Mouse (Mus musculus) hindbrain, postnatal 0 days (tissue): Measurements from ENCODE around the gene Mcrip2. TPM values are rescaled to one million over a fixed set of nuclear protein-coding genes. Genes with fewer than 3 reads are reported as not detected.

ENCODE experiments used
- ATAC-seq: fragments of 200-750 bp; cut with Nextera tagmentation; 2 replicates; pipeline ENCODE4 v1.8.0; 2017; ENCODE audit warnings: mild to moderate bottlenecking, moderate TSS enrichment, moderate library complexity
- DNase-seq: peaks from one replicate; pipeline ENCODE4 v3.0.0-alpha.2; 2015; ENCODE audit warnings: low spot score
- H3K27ac ChIP-seq: fragments of 300-500 bp; sonication (generic); 2 replicates; pipeline ENCODE4 v1.5.1; 2014; ENCODE audit warnings: mild to moderate bottlenecking
- H3K27me3 ChIP-seq: fragments of 300-500 bp; sonication (generic); 2 replicates; pipeline ENCODE4 v1.6.1; 2014; ENCODE audit warnings: low read length, mixed read lengths; ENCODE audit not compliant: insufficient read depth
- H3K36me3 ChIP-seq: fragments of 300-500 bp; sonication (generic); 2 replicates; pipeline ENCODE4 v1.6.1; 2014; ENCODE audit warnings: low read length, mixed read lengths; ENCODE audit not compliant: insufficient read depth
- H3K4me1 ChIP-seq: fragments of 300-500 bp; sonication (generic); 2 replicates; pipeline ENCODE4 v1.6.1; 2014; ENCODE audit warnings: antibody characterized with exemption, low read length, mixed read lengths; ENCODE audit not compliant: insufficient read depth
- H3K4me2 ChIP-seq: fragments of 300-500 bp; sonication (generic); 2 replicates; pipeline ENCODE4 v1.6.1; 2014; ENCODE audit warnings: low read depth, mild to moderate bottlenecking, low read length, moderate library complexity, mixed read lengths
- H3K4me3 ChIP-seq: fragments of 300-500 bp; sonication (generic); 2 replicates; pipeline ENCODE4 v1.5.1; 2014; ENCODE audit warnings: low read length
- H3K9ac ChIP-seq: fragments of 300-500 bp; sonication (generic); replicated peaks from 2 replicates; pipeline ENCODE4 v1.6.1; 2014; ENCODE audit warnings: mild to moderate bottlenecking, low read length, moderate library complexity, mixed read lengths
- H3K9me3 ChIP-seq: fragments of 300-500 bp; sonication (generic); 2 replicates; pipeline ENCODE4 v1.6.1; 2016; ENCODE audit warnings: low read length, mixed read lengths
- CTCF ChIP-seq: IDR thresholded peaks from 2 replicates; pipeline ENCODE4 v1.5.1; 2016; ENCODE audit warnings: antibody characterized with exemption, control low read depth, low read depth
- WGBS: fragments of 180-500 bp; shearing (Covaris S2); extraction: QIAGEN DNeasy Blood & Tissue Kit; methylation state at CpG from one replicate; pipeline ENCODE4 v1.1.7; 2014; 5-methylcytosine and 5-hydroxymethylcytosine counted together
- polyA plus RNA-seq: library from polyadenylated mRNA; unstranded; fragments of >200 nt; fragmentation: Nextera tagmentation; extraction: Ambion mirVana; gene quantifications from 2 replicates; pipeline ENCODE4 v1.2.1, GENCODE M21; 2015
- total RNA-seq: library from RNA; depleted of rRNA; stranded (reverse); fragments of >200 nt; gene quantifications from 2 replicates; pipeline ENCODE4 v1.2.3, GENCODE M21; 2014

Gene Mcrip2
- total and polyA plus RNA-seq, 2 experiments from 2014 or later, result 32.1 to 54.7 TPM

GRCm38 (mm10) chr17:25867836-25868600 is 546 bp downstream of the Mcrip2 start:
- Histone ChIP-seq H3K4me2 (peak overlapping the region; percentile 89), H3K36me3 (peaks cover 5% of the 10 kb centered on the region; the same call in 1 of the 2 replicates), H3K27ac (peak overlapping the region; percentile 83), H3K4me3 (peak overlapping the region; percentile 84), H3K9ac (peak overlapping the region; percentile 77), H3K9me3 (no peaks in the 10 kb centered on the region), H3K4me1 (peaks cover 4% of the 10 kb centered on the region), H3K27me3 (no peaks in the 10 kb centered on the region)
- no peak for TF ChIP-seq CTCF
- DNase-seq (no peak), ATAC-seq (peak; percentile 59)
- WGBS, result 2% methylated on average over 40 of the region's 42 CpGs

GRCm38 (mm10) chr17:25867509-25867835 is 1.1 kb downstream of the Mcrip2 start:
- peaks cover 4% of the 10 kb centered on the region for H3K4me1 ChIP-seq
- H3K4me3 ChIP-seq, result peak overlapping the region; percentile 84
- no peaks in the 10 kb centered on the region for H3K27me3 ChIP-seq
- DNase-seq (no peak), ATAC-seq (no peak)
- peaks cover 5% of the 10 kb centered on the region; the same call in 1 of the 2 replicates for H3K36me3 ChIP-seq
- H3K4me2 ChIP-seq, result peak overlapping the region; percentile 89
- peak overlapping the region; percentile 77; the same call in 1 of the 2 replicates for H3K9ac ChIP-seq
- 19% methylated on average over 7 of the region's 7 CpGs for WGBS
- TF ChIP-seq CTCF, result no peak
- H3K9me3 ChIP-seq, result no peaks in the 10 kb centered on the region
- no peak overlapping the region for H3K27ac ChIP-seq

GRCm38 (mm10) chr17:25866172-25866571 is 2.4 kb downstream of the Mcrip2 start:
- no peak overlapping the region for H3K9ac ChIP-seq
- H3K4me3 ChIP-seq, result no peak overlapping the region
- peaks cover 9% of the 10 kb centered on the region for H3K4me1 ChIP-seq
- WGBS, result 94% methylated on average over 3 of the region's 3 CpGs
- no peak for DNase-seq
- no peaks in the 10 kb centered on the region for H3K9me3 ChIP-seq
- H3K4me2 ChIP-seq, result no peak overlapping the region
- ATAC-seq, result no peak
- no peak overlapping the region for H3K27ac ChIP-seq
- no peak for TF ChIP-seq CTCF
- H3K36me3 ChIP-seq, result peaks cover 5% of the 10 kb centered on the region; the same call in 1 of the 2 replicates
- H3K27me3 ChIP-seq, result no peaks in the 10 kb centered on the region

- WGBS, result 91% methylated on average over 11 of the region's 11 CpGs
- no peak for TF ChIP-seq CTCF
- Histone ChIP-seq H3K36me3 (peaks cover 5% of the 10 kb centered on the region; the same call in 1 of the 2 replicates), H3K4me2 (no peak overlapping the region), H3K27me3 (no peaks in the 10 kb centered on the region), H3K9me3 (no peaks in the 10 kb centered on the region), H3K9ac (no peak overlapping the region), H3K27ac (no peak overlapping the region), H3K4me3 (no peak overlapping the region), H3K4me1 (peaks cover 14% of the 10 kb centered on the region)
- ATAC-seq, result no peak
- DNase-seq, result no peak
Observed at GRCm38 (mm10) chr17:25865288-25865687, 3.3 kb downstream of the Mcrip2 start.

- no peak overlapping the region for H3K4me3 ChIP-seq
- H3K4me2 ChIP-seq, result no peak overlapping the region
- TF ChIP-seq CTCF, result no peak
- no peak overlapping the region for H3K9ac ChIP-seq
- DNase-seq, result no peak
- no peak for ATAC-seq
- H3K36me3 ChIP-seq, result peaks cover 5% of the 10 kb centered on the region; the same call in 1 of the 2 replicates
- H3K9me3 ChIP-seq, result no peaks in the 10 kb centered on the region
- 91% methylated on average over 14 of the region's 14 CpGs for WGBS
- H3K27me3 ChIP-seq, result no peaks in the 10 kb centered on the region
- H3K27ac ChIP-seq, result no peak overlapping the region
- H3K4me1 ChIP-seq, result peaks cover 15% of the 10 kb centered on the region
Observed at GRCm38 (mm10) chr17:25864311-25864710, 4.3 kb downstream of the Mcrip2 start.

- H3K4me2 ChIP-seq, result no peak overlapping the region
- H3K4me1 ChIP-seq, result peaks cover 15% of the 10 kb centered on the region
- H3K9me3 ChIP-seq, result no peaks in the 10 kb centered on the region
- H3K27me3 ChIP-seq, result no peaks in the 10 kb centered on the region
- TF ChIP-seq CTCF, result no peak
- 85% methylated on average over 6 of the region's 6 CpGs for WGBS
- DNase-seq (no peak), ATAC-seq (no peak)
- no peak overlapping the region for H3K9ac ChIP-seq
- peaks cover 5% of the 10 kb centered on the region; the same call in 1 of the 2 replicates for H3K36me3 ChIP-seq
- H3K27ac ChIP-seq, result no peak overlapping the region
- H3K4me3 ChIP-seq, result no peak overlapping the region
Observed at GRCm38 (mm10) chr17:25863681-25864080, 4.9 kb downstream of the Mcrip2 start.
